Mouse (Mus musculus): ENCODE measurements around the gene Chst11. TPM values are rescaled to one million over a fixed set of nuclear protein-coding genes. Genes with fewer than 3 reads are reported as not detected.

Gene Chst11
- total RNA-seq, 2 experiments from 2014 or later: 2.6 to 3.9 TPM

- no peak for ATAC-seq (ENCODE audit: poor library complexity, severe bottlenecking)
Observed at GRCm38 (mm10) chr10:83071785-83072580, 86.7 kb downstream of the Chst11 start.

- ATAC-seq (ENCODE audit: poor library complexity, severe bottlenecking): 0 out of 2 replicates have a peak, but pooled peaks have one; percentile 21
Observed at GRCm38 (mm10) chr10:83073119-83073518, 87.8 kb downstream of the Chst11 start.

GRCm38 (mm10) chr10:83076816-83077215, 91.5 kb downstream of the Chst11 start:
- no peak for ATAC-seq (ENCODE audit: poor library complexity, severe bottlenecking)

GRCm38 (mm10) chr10:83078723-83079122, 93.4 kb downstream of the Chst11 start:
- no peak for ATAC-seq (ENCODE audit: poor library complexity, severe bottlenecking)

GRCm38 (mm10) chr10:83079755-83080154, 94.5 kb downstream of the Chst11 start:
- peak; percentile 11; the same call in 1 of the 2 replicates for ATAC-seq (ENCODE audit: poor library complexity, severe bottlenecking)

- ATAC-seq (ENCODE audit: poor library complexity, severe bottlenecking): peak; percentile 26; the same call in 1 of the 2 replicates
Observed at GRCm38 (mm10) chr10:83080275-83080741, 95.0 kb downstream of the Chst11 start.

- ATAC-seq (ENCODE audit: poor library complexity, severe bottlenecking): no peak
Observed at GRCm38 (mm10) chr10:83080930-83081329, 95.6 kb downstream of the Chst11 start.

GRCm38 (mm10) chr10:83083946-83084345, 98.6 kb downstream of the Chst11 start:
- ATAC-seq (ENCODE audit: poor library complexity, severe bottlenecking): no peak

GRCm38 (mm10) chr10:83088318-83088717, 103.0 kb downstream of the Chst11 start:
- no peak for ATAC-seq (ENCODE audit: poor library complexity, severe bottlenecking)

- no peak for ATAC-seq (ENCODE audit: poor library complexity, severe bottlenecking)
Observed at GRCm38 (mm10) chr10:83088826-83089225, 103.5 kb downstream of the Chst11 start.

- ATAC-seq (ENCODE audit: poor library complexity, severe bottlenecking): no peak
Observed at GRCm38 (mm10) chr10:83090185-83090584, 104.9 kb downstream of the Chst11 start.

GRCm38 (mm10) chr10:83093705-83094104, 108.4 kb downstream of the Chst11 start:
- ATAC-seq (ENCODE audit: poor library complexity, severe bottlenecking): no peak

- ATAC-seq (ENCODE audit: poor library complexity, severe bottlenecking): no peak
Observed at GRCm38 (mm10) chr10:83094248-83094647, 109.0 kb downstream of the Chst11 start.

- ATAC-seq (ENCODE audit: poor library complexity, severe bottlenecking): peak; percentile 77
Observed at GRCm38 (mm10) chr10:83094821-83095725, 109.8 kb downstream of the Chst11 start.

- no peak for ATAC-seq (ENCODE audit: poor library complexity, severe bottlenecking)
Observed at GRCm38 (mm10) chr10:83096257-83096656, 111.0 kb downstream of the Chst11 start.

- ATAC-seq (ENCODE audit: poor library complexity, severe bottlenecking): no peak
Observed at GRCm38 (mm10) chr10:83098940-83099339, 113.6 kb downstream of the Chst11 start.

- peak; percentile 19; the same call in 1 of the 2 replicates for ATAC-seq (ENCODE audit: poor library complexity, severe bottlenecking)
Observed at GRCm38 (mm10) chr10:83099669-83100068, 114.4 kb downstream of the Chst11 start.

GRCm38 (mm10) chr10:83100890-83101289, 115.6 kb downstream of the Chst11 start:
- ATAC-seq (ENCODE audit: poor library complexity, severe bottlenecking): peak; percentile 77

GRCm38 (mm10) chr10:83101421-83102207, 116.3 kb downstream of the Chst11 start:
- peak; percentile 16 for ATAC-seq (ENCODE audit: poor library complexity, severe bottlenecking)

- no peak for ATAC-seq (ENCODE audit: poor library complexity, severe bottlenecking)
Observed at GRCm38 (mm10) chr10:83102745-83103144, 117.4 kb downstream of the Chst11 start.

GRCm38 (mm10) chr10:83104221-83104620, 118.9 kb downstream of the Chst11 start:
- ATAC-seq (ENCODE audit: poor library complexity, severe bottlenecking): no peak

Measured in megakaryocyte, adult 5-6 weeks (primary cell).